Mouse (Mus musculus) inflammation-experienced regulatory T-cells (primary cell): ENCODE data around the gene Smim12. TPM values are rescaled to one million over a fixed set of nuclear protein-coding genes. Genes with fewer than 3 reads are reported as not detected.

Experiments
- polyA plus RNA-seq, 2 experiments: library from polyadenylated mRNA; unstranded; fragments of 100-300 nt; shearing (Covaris generic); gene quantifications; one replicate each; pipeline ENCODE4 v1.2.1; 2017

Gene Smim12
- polyA plus RNA-seq, result 10 to 100 TPM; 37.9 to 50.9 TPM

DNA sequence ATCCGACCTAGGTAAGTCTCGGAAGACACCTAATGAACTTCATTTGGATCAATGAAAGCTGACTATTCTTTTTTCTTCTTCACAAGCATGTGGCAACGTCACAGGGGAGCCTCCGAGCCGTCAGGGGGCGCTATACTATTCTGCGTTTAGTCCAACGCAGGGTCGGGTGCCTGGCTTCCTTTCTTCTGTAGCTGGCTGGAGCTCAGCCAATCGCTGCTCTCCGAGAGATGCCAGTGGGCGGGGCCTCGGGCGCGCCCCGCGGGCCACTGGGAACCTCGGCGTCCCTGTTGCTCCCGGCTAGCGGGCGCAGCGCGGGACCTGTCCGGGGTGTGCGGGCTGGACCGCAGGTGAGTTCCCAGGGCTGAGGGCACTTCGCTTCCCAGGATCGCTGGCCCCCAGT lies at the start of gene Smim12:
TSS of gene Smim12 (plus strand) at position 233 of the 400 bp plus-strand sequence.

Other genes starting within 250 kb of the Smim12 start
- gene Sfpq, start 222.5 kb upstream of the Smim12 start, polyA plus RNA-seq, result 100 to 1,000 TPM; 102 to 108 TPM
- gene Zmym1, start 182.6 kb upstream of the Smim12 start, polyA plus RNA-seq, result 10 to 100 TPM; 20.3 to 22.4 TPM
- gene Zmym6, start 166.4 kb upstream of the Smim12 start, polyA plus RNA-seq, result 10 to 100 TPM; 28.7 to 34.5 TPM
- gene Tmem35b, start 120.1 kb upstream of the Smim12 start, polyA plus RNA-seq, result 10 to 100 TPM; 22.2 to 28.1 TPM
- under 1 TPM in 1 of 2 experiments, not detected in 1; 0.16 TPM for gene Dlgap3, start 74.6 kb upstream of the Smim12 start, polyA plus RNA-seq
- not detected for gene Gja4, start 70.3 kb downstream of the Smim12 start, polyA plus RNA-seq
- gene Gjb3, start 87.1 kb downstream of the Smim12 start, polyA plus RNA-seq, result under 1 TPM; 0.29 to 0.37 TPM
- not detected for gene Gjb4, start 110.3 kb downstream of the Smim12 start, polyA plus RNA-seq
- not detected for gene Gjb5, start 114.4 kb downstream of the Smim12 start, polyA plus RNA-seq